Mouse (Mus musculus) liver, postnatal 0 days (tissue): ENCODE data around the gene Dph3.

Source experiments
- CTCF ChIP-seq: sonication (generic); IDR thresholded peaks from 2 replicates; pipeline ENCODE4 v1.5.1; 2016; ENCODE audit warnings: antibody characterized with exemption, low read depth
- EP300 ChIP-seq: IDR thresholded peaks from 2 replicates; pipeline ENCODE4 v1.6.1; 2016; ENCODE audit warnings: antibody characterized with exemption, low read depth, mild to moderate bottlenecking

- TF ChIP-seq CTCF (no peak), EP300 (no peak)
Measured at GRCm38 (mm10) chr14:32120940-32121919, 35.7 kb upstream of the Dph3 start.
